Mouse (Mus musculus) CH12.LX (cell line): ENCODE results near the gene Mlph.

Source experiments
- BHLHE40 ChIP-seq: IDR thresholded peaks from 2 replicates; pipeline ENCODE4 v1.6.1; 2011; ENCODE audit warnings: mild to moderate bottlenecking, low read depth, low read length, improper control_type of control experiment
- CHD2 ChIP-seq: IDR thresholded peaks from 2 replicates; pipeline ENCODE4 v1.6.1; 2011; ENCODE audit warnings: low read length, improper control_type of control experiment
- CTCF ChIP-seq, 2 experiments: IDR thresholded peaks in 1 of 2; conservative IDR thresholded peaks in 1 of 2; 2 replicates each; pipeline ENCODE4 v1.5.1; 2011 to 2012; ENCODE audit warnings: low read depth in 2 of 2, low read length in 2 of 2, improper control_type of control experiment in 1 of 2, inconsistent platforms in 1 of 2, mild to moderate bottlenecking in 1 of 2, moderate library complexity in 1 of 2
- GABPA ChIP-seq: IDR thresholded peaks from 2 replicates; pipeline ENCODE4 v1.6.1; 2012; ENCODE audit warnings: low read depth, low read length, improper control_type of control experiment, inconsistent platforms; ENCODE audit not compliant: insufficient replicate concordance
- IRF4 ChIP-seq: IDR thresholded peaks from 2 replicates; pipeline ENCODE4 v1.6.1; 2014; ENCODE audit warnings: low read depth, mild to moderate bottlenecking, inconsistent platforms, low read length, improper control_type of control experiment
- MAX ChIP-seq: IDR thresholded peaks from 2 replicates; pipeline ENCODE4 v1.6.1; 2011; ENCODE audit warnings: low read length, improper control_type of control experiment
- MEF2A ChIP-seq: IDR thresholded peaks from 2 replicates; pipeline ENCODE4 v1.6.1; 2014; ENCODE audit warnings: low read depth, mild to moderate bottlenecking, inconsistent platforms, low read length, improper control_type of control experiment, borderline replicate concordance
- MYC ChIP-seq: IDR thresholded peaks from 2 replicates; pipeline ENCODE4 v1.6.1; 2011; ENCODE audit warnings: low read depth, mild to moderate bottlenecking, improper control_type of control experiment, low read length
- POLR2A ChIP-seq: IDR thresholded peaks from 2 replicates; pipeline ENCODE4 v1.6.1; 2011; ENCODE audit warnings: low read depth, mild to moderate bottlenecking, improper control_type of control experiment, low read length
- TBP ChIP-seq: conservative IDR thresholded peaks from 2 replicates; pipeline ENCODE4 v1.6.1; 2011; ENCODE audit warnings: low read depth, low read length, improper control_type of control experiment

DNA sequence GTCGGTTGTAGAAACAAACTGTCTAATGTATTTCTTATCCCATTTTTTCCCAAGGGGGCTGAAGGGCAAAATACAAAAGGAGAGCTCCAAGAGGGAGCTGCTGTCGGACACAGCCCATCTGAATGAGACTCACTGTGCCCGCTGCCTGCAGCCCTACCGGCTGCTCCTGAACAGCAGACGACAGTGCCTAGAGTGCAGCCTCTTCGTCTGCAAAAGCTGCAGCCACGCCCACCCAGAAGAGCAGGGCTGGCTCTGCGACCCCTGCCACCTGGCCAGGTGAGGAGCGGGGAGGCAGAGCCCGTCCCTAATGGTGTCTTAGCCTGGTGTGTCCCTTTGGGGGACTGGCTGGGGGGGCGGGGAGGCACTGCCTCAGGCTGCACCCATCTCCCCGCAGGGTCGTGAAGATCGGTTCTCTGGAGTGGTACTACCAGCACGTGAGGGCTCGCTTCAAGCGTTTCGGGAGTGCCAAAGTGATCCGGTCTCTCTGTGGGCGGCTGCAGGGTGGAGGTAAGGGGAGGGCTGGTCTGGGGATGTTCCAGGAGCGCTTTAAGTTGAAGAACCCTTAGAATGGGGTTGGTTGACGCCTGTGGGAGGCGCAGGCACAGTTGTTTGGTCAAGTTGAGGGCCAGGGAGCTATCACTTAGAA is 13.2 kb downstream of the Mlph start:
- TF ChIP-seq MYC (no peak), CTCF (conservative IDR thresholded peaks at IDR 0.05 in 1 of 2, IDR thresholded peaks at IDR 0.05 in 1 of 2; ENCODE audit: low read depth in 2 of 2, low read length in 2 of 2) (no peak), POLR2A (no peak), IRF4 (no peak), TBP (no peak), MAX (no peak), GABPA (no peak), MEF2A (no peak), CHD2 (no peak), BHLHE40 (no peak)
